Mouse (Mus musculus) stomach, postnatal 0 days (tissue): ENCODE measurements around the gene Strn3. TPM values are rescaled to one million over a fixed set of nuclear protein-coding genes. Genes with fewer than 3 reads are reported as not detected.

Source experiments
- ATAC-seq: fragments of 200-750 bp; cut with Nextera tagmentation; 2 replicates; pipeline ENCODE4 v1.8.0; 2017; ENCODE audit not compliant: low FRiP score, low TSS enrichment
- DNase-seq: peaks from one replicate; pipeline ENCODE4 v3.0.0-alpha.2; 2016; ENCODE audit warnings: low spot score
- H3K27ac ChIP-seq: fragments of 300-500 bp; sonication (generic); replicated peaks from 2 replicates; pipeline ENCODE4 v1.5.1; 2014; ENCODE audit warnings: mild to moderate bottlenecking, control low read depth
- H3K27me3 ChIP-seq: fragments of 300-500 bp; sonication (generic); 2 replicates; pipeline ENCODE4 v1.6.1; 2014; ENCODE audit warnings: low read length; ENCODE audit not compliant: control insufficient read depth, insufficient read depth
- H3K36me3 ChIP-seq: fragments of 300-500 bp; sonication (generic); 2 replicates; pipeline ENCODE4 v1.6.1; 2014; ENCODE audit warnings: low read length, mixed read lengths; ENCODE audit not compliant: control insufficient read depth, insufficient read depth
- H3K4me1 ChIP-seq: fragments of 300-500 bp; sonication (generic); replicated peaks from 2 replicates; pipeline ENCODE4 v1.6.1; 2014; ENCODE audit warnings: antibody characterized with exemption; ENCODE audit not compliant: control insufficient read depth, insufficient read depth
- H3K4me2 ChIP-seq: fragments of 300-500 bp; sonication (generic); replicated peaks from 2 replicates; pipeline ENCODE4 v1.6.1; 2014; ENCODE audit warnings: low read depth, mild to moderate bottlenecking, control low read depth, moderate library complexity
- H3K4me3 ChIP-seq: fragments of 300-500 bp; sonication (generic); 2 replicates; pipeline ENCODE4 v1.5.1; 2014; ENCODE audit warnings: low read depth, low read length, control low read depth
- H3K9ac ChIP-seq: fragments of 300-500 bp; sonication (generic); 2 replicates; pipeline ENCODE4 v1.6.1; 2014; ENCODE audit warnings: mild to moderate bottlenecking, low read length, control low read depth, mixed read lengths
- H3K9me3 ChIP-seq: fragments of 300-500 bp; sonication (generic); 2 replicates; pipeline ENCODE4 v1.6.1; 2016; ENCODE audit warnings: low read length; ENCODE audit not compliant: control insufficient read depth
- CTCF ChIP-seq: IDR thresholded peaks from 2 replicates; pipeline ENCODE4 v1.5.1; 2016; ENCODE audit warnings: antibody characterized with exemption, low read depth, mild to moderate bottlenecking, moderate library complexity
- EP300 ChIP-seq: optimal IDR thresholded peaks from 2 replicates; pipeline ENCODE3; 2016; ENCODE audit warnings: antibody characterized with exemption
- WGBS: fragments of 180-500 bp; shearing (Covaris S2); extraction: QIAGEN DNeasy Blood & Tissue Kit; methylation state at CpG from one replicate; pipeline ENCODE4 v1.1.7; 2014; 5-methylcytosine and 5-hydroxymethylcytosine counted together
- polyA plus RNA-seq: library from polyadenylated mRNA; unstranded; fragments of >200 nt; fragmentation: Nextera tagmentation; extraction: Ambion mirVana; gene quantifications from 2 replicates; pipeline ENCODE4 v1.2.1, GENCODE M21; 2015

The Strn3 gene
- polyA plus RNA-seq: 25.7 and 26.0 TPM in 2 replicates

- 0% methylated on average over 31 of the region's 56 CpGs for WGBS
- H3K4me3 ChIP-seq: peak within 1 kb of the TSS; percentile 100
- H3K4me2 ChIP-seq: peak within 1 kb of the TSS; percentile 53
- peak; percentile 98 for DNase-seq
- ATAC-seq: peak; percentile 96
- H3K36me3 ChIP-seq: no peaks in the 10 kb centered on the region
- H3K27me3 ChIP-seq: no peaks in the 10 kb centered on the region
- H3K9me3 ChIP-seq: no peaks in the 10 kb centered on the region
- peak within 1 kb of the TSS; percentile 99 for H3K9ac ChIP-seq
- TF ChIP-seq CTCF: no peak; the same call in 1 of the 2 replicates
- peak; percentile 79 for TF ChIP-seq EP300
- no peaks in the 10 kb centered on the region for H3K4me1 ChIP-seq
- peak within 1 kb of the TSS; percentile 100 for H3K27ac ChIP-seq
Observed at GRCm38 (mm10) chr12:51691845-51692632, at the start of gene Strn3. Strn3 (minus strand) TSS chr12:51691897.

- no peaks in the 10 kb centered on the region for H3K27me3 ChIP-seq
- TF ChIP-seq CTCF: no peak
- TF ChIP-seq EP300: no peak
- H3K36me3 ChIP-seq: no peaks in the 10 kb centered on the region
- no peak overlapping the region for H3K27ac ChIP-seq
- no peaks in the 10 kb centered on the region for H3K9me3 ChIP-seq
- DNase-seq (no peak), ATAC-seq (no peak)
- H3K4me1 ChIP-seq: peaks cover 6% of the 10 kb centered on the region
- H3K4me2 ChIP-seq: no peak overlapping the region
- H3K9ac ChIP-seq: no peak overlapping the region
- no peak overlapping the region for H3K4me3 ChIP-seq
- WGBS: 35% methylated on average over 1 of the region's 1 CpGs
Observed at GRCm38 (mm10) chr12:51736807-51737206, 45.1 kb upstream of the Strn3 start.

- no peaks in the 10 kb centered on the region for H3K9me3 ChIP-seq
Observed at GRCm38 (mm10) chr12:51736381-51736780, 44.7 kb upstream of the Strn3 start.

GRCm38 (mm10) chr12:51735840-51736271 lies 44.2 kb upstream of the Strn3 start:
- TF ChIP-seq EP300: no peak
- 19% methylated on average over 7 of the region's 7 CpGs for WGBS
- H3K4me2 ChIP-seq: no peak overlapping the region

More at GRCm38 (mm10) chr12:51736381-51736780, 44.7 kb upstream of the Strn3 start:
- H3K4me1 ChIP-seq: peaks cover 6% of the 10 kb centered on the region
- 71% methylated on average over 3 of the region's 3 CpGs for WGBS
- H3K27ac ChIP-seq: peak overlapping the region; percentile 87
- H3K4me3 ChIP-seq: no peak overlapping the region
- DNase-seq (no peak), ATAC-seq (no peak)
- H3K27me3 ChIP-seq: no peaks in the 10 kb centered on the region
- H3K36me3 ChIP-seq: no peaks in the 10 kb centered on the region
- H3K4me2 ChIP-seq: no peak overlapping the region
- no peak overlapping the region for H3K9ac ChIP-seq
- no peak for TF ChIP-seq EP300
- no peak for TF ChIP-seq CTCF

GRCm38 (mm10) chr12:51734605-51735211 lies 43.0 kb upstream of the Strn3 start:
- H3K36me3 ChIP-seq: no peaks in the 10 kb centered on the region
- no peaks in the 10 kb centered on the region for H3K27me3 ChIP-seq
- peak overlapping the region; percentile 21 for H3K4me3 ChIP-seq
- H3K27ac ChIP-seq: peak overlapping the region; percentile 87
- DNase-seq (peak; percentile 66), ATAC-seq (peak; percentile 80)
- TF ChIP-seq EP300: no peak
- no peak for TF ChIP-seq CTCF
- H3K4me2 ChIP-seq: peak overlapping the region; percentile 48
- WGBS: 31% methylated on average over 14 of the region's 14 CpGs
- no peaks in the 10 kb centered on the region for H3K9me3 ChIP-seq
- H3K9ac ChIP-seq: peak overlapping the region; percentile 50
- H3K4me1 ChIP-seq: peaks cover 6% of the 10 kb centered on the region

More at GRCm38 (mm10) chr12:51735840-51736271, 44.2 kb upstream of the Strn3 start:
- Histone ChIP-seq H3K27me3 (no peaks in the 10 kb centered on the region), H3K4me1 (peaks cover 6% of the 10 kb centered on the region), H3K4me3 (no peak overlapping the region), H3K9ac (no peak overlapping the region), H3K9me3 (no peaks in the 10 kb centered on the region), H3K36me3 (no peaks in the 10 kb centered on the region), H3K27ac (peak overlapping the region; percentile 87)
- ATAC-seq (peak; percentile 63), DNase-seq (peak; percentile 53)
